Mouse (Mus musculus): ENCODE data around the gene Tigd4.

- TF ChIP-seq TAL1 (IDR thresholded peaks at IDR 0.05; ENCODE audit: low read length), result no peak
- no peak for TF ChIP-seq GATA1 (IDR thresholded peaks at IDR 0.05; ENCODE audit: low read length)
Observed at GRCm38 (mm10) chr3:84582913-84583276, 10.5 kb upstream of the Tigd4 start.
